Mouse (Mus musculus) left cerebral cortex, adult 18-20 months (tissue): ENCODE data around the gene Pgf. TPM values are rescaled to one million over a fixed set of nuclear protein-coding genes. Genes with fewer than 3 reads are reported as not detected.

Experiments
- DNase-seq, 2 experiments: peaks; one replicate each; pipeline ENCODE4 v3.0.0; 2021 to 2022; ENCODE audit warnings: low spot score in 2 of 2, mixed read lengths in 1 of 2
- long read RNA-seq, 2 experiments: library from polyadenylated mRNA; stranded (forward); transcript quantifications; one replicate each; pipeline ENCODE4 v2.0.0; 2021
- total RNA-seq, 2 experiments: library from RNA; stranded (reverse); gene quantifications; 2 replicates each; pipeline ENCODE4 v1.2.3; 2021

The Pgf gene
- 1 to 10 TPM; 2.5 to 3.0 TPM for total RNA-seq
- long read RNA-seq, experiment 1, partial matches to known transcripts, result 2 of 4 reads
- long read RNA-seq, experiment 1, other reads (novel, unspliced or antisense), result 1 of 4 reads
- long read RNA-seq, experiment 2, result 0 reads

DNA sequence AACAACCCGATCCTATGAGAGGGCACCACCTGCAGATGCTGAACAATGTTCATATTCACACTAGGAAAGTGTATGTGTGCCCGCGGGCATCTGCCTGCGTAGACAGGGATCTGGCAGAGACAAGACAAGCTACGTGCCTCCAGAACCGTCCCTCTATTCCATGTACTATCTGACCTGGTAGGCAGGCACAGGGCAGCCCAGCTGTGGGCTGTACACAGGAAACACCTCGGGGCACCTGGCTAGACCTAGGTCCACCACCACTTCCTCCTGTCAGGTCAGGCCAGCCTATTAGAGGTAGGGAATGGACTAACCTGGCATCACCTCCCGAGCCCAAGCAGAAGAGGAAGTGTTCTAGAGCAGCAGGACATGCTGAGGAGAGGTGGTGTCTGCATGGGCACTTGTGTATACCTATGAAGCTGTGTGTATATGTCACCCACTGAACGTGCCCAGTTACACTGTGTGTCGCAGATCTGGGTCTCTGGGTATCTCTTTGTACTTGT, at the start of gene Pgf:
Gene Pgf, minus strand, starts transcription at position 51 of the 500 bp plus-strand sequence.
- DNase-seq, result no peak

DNA sequence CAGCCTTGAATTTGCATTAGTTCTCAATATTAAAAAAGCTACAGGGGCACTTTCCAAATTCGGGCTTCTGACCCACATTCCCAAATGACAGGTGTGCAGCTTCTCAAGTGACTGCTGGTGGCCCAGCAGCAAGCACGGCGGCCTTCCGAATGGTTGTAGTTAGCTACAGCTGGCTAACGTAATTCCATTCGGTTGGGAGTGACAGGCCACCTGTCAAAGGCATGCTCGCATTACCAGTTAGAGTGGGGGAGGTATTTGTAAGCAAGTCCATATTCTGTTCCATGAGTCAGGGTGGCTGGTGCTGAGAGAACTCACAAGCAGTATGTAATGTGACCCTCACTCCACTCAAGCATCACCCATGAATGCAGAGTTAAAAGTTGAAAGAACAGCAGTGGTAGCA, 49.6 kb upstream of the Pgf start:
- no peak for DNase-seq

- no peak for DNase-seq
Observed at GRCm38 (mm10) chr12:85219905-85220290, 42.3 kb upstream of the Pgf start.

DNA sequence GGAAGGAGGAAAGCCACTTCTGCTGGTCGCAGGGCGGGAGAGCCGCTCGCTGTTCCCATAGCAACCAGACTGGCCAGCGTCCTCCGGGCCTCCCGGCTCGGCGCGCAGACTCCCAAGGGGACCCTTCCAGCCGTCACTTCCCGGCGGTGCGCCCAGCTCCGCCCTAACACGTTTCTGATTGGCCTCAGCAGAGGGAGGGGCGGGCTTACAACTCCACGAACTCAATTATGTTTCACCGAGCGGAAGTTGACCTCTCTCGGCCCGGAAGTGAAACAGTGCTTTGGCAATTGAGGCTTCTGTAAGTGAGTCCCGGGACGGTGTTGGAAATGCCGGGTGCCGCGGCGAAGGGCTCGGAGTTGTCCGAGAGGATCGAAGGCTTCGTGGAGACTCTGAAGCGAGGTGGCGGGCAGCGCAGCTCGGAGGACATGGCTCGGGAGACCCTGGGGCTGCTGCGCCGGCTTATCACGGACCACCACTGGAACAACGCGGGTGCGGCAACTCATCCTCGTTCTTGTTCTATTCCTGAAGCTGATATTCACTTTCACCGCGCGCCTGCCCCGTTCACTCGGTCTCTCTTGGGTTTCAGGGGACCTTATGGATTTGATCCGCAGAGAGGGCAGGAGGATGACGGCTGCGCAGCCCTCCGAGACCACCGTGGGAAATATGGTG, 41.8 kb upstream of the Pgf start, which contains the start of gene Eif2b2:
Gene Eif2b2, plus strand, starts transcription at position 246 of the 669 bp plus-strand sequence.
- peak; percentile 98 to 99 for DNase-seq

- DNase-seq, result no peak
Observed at GRCm38 (mm10) chr12:85217733-85218310, 40.2 kb upstream of the Pgf start.

- no peak for DNase-seq
Observed at GRCm38 (mm10) chr12:85215031-85215430, 37.4 kb upstream of the Pgf start.

- DNase-seq, result no peak
Observed at GRCm38 (mm10) chr12:85208687-85209199, 31.2 kb upstream of the Pgf start.

GRCm38 (mm10) chr12:85205425-85205824, 27.8 kb upstream of the Pgf start:
- DNase-seq, result no peak

GRCm38 (mm10) chr12:85204105-85204504, 26.5 kb upstream of the Pgf start:
- no peak for DNase-seq

DNA sequence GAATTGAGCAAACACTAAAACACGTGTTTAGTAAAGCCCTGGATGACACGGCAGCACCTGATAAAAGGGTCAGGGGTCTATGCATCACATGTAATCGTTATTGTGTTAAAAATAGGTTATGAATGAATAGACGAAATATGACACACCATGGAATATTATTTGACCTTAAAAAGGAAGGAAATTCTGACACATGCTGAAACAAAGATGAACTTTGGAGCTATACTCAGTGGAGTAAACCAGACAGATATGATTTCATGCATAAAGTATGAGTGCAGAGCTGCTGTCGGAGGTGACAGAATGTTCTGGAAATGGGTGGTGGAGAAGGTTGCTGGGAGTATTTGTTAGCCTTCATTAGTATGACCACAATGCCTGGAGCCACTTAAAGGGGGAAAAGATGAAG, 26.1 kb upstream of the Pgf start:
- DNase-seq, result no peak

DNA sequence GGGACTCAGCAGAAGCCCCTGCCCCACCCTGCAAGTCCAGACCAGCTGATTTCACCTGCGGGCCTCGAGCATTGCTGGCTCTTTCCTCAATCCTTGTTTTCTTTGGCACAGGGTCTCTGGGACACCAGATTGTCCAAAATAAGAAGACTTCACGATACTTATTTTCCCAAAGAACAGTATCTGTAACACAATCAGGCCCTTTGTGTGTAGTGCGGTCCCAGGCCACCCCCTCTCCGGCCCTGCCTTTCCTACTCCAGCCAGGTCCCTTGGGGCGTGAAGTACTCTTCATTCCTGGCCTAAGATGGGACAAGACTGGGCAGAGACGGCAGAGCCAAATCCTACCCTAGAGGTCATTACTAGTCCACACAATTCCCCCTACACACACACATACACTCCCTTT, 24.6 kb upstream of the Pgf start:
- DNase-seq, result no peak

- DNase-seq, result no peak
Observed at GRCm38 (mm10) chr12:85201830-85202147, 24.2 kb upstream of the Pgf start.

GRCm38 (mm10) chr12:85200929-85201829, 23.6 kb upstream of the Pgf start:
- DNase-seq, result no peak

DNA sequence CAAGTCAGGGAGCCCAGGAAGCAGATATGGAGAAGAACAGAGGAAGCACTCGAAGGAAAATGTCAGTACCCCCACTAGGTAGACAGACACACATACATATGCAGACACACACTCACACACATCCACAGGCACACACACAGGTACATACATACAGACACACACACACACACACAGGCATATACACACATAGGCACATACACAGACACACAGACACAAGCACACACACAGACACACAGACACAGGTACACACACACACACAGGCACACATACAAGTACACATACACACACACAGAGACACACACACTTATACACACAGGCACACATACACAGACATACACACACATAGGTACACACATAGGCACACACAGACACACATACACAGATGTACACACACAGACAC, 22.4 kb upstream of the Pgf start:
- no peak for DNase-seq

DNA sequence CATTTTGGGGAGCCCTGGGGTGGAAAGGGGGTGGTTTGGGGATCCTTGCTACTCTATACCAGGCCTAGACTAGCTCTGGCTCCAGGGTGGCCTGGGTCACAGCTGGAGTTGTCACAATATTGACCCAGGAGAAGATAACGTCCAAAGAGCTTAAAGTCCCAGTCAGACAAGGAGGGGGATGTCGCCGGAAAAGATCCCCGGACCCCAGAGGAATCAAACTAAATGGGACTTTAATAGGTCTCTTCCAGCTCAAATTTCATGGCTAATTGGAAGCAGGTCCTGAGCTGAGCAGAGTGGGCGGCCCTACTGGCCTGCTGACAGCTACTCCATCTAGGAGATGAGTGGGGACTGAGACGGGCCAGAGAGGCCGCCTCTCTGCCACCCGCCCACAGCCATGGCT, 20.3 kb upstream of the Pgf start:
- DNase-seq, result no peak

- DNase-seq, result no peak
Observed at GRCm38 (mm10) chr12:85197371-85197770, 19.8 kb upstream of the Pgf start.

DNA sequence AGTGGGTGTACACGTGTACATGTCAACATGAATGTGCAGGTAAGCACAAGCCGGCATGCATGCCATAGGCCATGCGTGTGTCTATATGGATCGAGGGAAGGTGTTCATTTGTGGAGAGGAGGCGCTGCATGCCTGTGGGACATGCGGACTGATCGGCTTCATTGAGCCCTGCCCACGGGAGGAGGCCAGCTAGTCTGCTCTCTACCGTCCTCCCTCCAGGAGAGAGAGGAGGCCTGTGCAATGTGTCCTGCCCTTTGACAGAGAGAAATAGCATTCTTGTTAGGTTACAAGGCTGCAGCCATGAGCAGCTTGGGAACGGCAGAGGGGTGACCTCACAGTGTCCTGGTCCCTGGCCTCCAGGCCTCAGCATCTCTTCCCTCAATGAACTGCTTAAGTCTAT, 18.6 kb upstream of the Pgf start:
- DNase-seq, result no peak

DNA sequence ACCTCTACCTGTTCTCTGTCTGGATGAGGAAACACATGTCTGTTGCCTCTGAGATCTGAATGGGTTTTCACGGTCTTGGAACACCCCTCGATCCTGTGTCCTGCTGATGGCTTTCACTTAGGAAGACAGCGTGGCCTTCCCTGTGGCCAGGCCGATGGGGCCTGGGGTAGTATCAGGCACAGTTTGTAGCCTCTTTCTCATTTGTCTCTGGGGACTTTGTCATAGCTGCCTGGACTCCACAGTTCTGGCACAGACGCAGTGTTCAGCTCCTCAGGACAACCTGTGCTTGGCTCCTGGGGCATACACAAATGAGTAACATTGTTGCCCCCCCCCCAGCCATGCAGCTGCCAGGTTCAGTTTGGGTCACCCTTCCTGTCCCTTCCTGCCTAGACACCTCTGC, 17.5 kb upstream of the Pgf start:
- DNase-seq, result no peak

- no peak for DNase-seq
Observed at GRCm38 (mm10) chr12:85194623-85195018, 17.0 kb upstream of the Pgf start.

DNA sequence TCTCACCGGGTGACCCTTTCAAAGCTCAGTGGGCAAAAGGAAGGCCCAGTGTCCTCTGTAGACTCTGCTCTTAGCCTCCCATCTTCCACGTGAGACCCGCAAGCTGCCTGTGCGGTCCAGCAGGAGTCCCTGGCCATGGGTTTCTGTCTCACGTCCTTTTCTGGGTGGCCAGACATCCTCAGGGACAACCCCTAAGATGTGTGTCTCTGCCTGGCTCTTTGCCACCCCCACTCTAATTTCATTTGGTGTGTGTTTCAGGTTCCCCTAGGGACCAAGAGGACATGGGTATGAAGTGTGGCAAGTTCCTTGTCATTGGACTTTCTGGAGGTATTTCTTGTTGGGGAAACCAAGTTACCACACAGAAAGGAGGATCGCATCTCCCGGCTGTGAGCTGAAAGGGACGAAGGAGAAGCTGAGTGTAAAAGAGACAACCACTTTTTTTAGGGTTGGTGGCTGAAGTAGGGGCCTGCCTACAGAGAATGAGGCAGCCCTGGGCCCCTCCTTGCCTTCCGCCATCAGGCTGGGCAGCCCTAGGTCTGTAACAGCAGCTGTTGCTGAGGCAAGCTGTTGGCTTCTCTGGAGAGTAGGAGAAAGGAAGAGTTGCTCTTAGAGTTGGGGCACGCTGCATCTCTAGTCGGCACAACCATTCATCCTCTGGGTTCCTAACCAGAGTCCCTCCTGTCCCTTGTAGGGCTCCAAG, 16.5 kb upstream of the Pgf start:
- no peak for DNase-seq

DNA sequence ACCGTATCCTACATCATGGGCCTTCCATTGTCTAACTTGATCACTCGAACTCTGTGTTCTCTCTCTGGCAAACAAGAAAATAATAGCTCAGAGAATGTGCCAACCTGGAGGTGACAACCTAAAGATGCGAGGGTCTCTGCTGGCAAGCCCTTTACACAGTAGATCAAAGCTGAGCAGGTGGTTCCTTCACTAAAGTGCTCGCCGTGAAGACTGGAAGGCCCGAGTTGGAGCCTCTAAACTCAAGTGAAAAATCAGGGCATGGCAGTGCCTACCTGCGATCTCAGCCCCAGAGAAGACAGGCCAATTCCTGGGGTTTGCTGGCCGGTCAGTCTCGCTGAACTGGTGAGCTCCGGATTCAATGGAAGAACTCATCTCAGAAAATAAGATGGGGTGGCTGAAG, 15.6 kb upstream of the Pgf start:
- no peak for DNase-seq
